Mouse (Mus musculus) activated CD4-positive, CD25-positive, alpha-beta regulatory T cell, adult 4 months (primary cell): Measurements from ENCODE around the gene Smndc1. TPM values are rescaled to one million over a fixed set of nuclear protein-coding genes. Genes with fewer than 3 reads are reported as not detected.

Source experiments
- ATAC-seq: one replicate; pipeline ENCODE4 v1.8.0; 2017
- polyA plus RNA-seq, 2 experiments: library from polyadenylated mRNA; unstranded; fragments of 100-300 nt; shearing (Covaris generic); gene quantifications; one replicate each; pipeline ENCODE4 v1.2.1; 2017

Gene Smndc1
- polyA plus RNA-seq, 2 experiments from 2014 or later, result 35.9 TPM

DNA sequence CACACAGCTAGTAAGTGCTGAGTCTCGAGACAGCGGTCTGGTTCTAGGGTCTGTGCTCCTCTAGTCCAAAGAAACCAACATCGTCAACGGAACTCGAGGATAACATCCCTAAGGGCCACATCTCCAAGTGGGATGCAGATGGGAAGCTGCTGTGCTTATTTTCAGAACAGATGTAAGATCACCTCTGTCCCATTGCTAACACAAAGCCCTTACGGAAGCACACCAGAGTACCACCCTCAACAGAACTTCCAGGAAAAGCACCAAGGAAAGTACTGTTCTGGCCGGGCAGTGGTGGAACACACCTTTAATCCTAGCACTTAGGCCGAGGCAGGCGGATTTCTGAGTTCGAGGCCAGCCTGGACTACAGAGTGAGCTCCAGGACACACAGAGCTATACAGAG, 12.0 kb downstream of the Smndc1 start:
- no peak for ATAC-seq

GRCm38 (mm10) chr19:53377652-53378051, 12.7 kb downstream of the Smndc1 start:
- no peak for ATAC-seq

- no peak for ATAC-seq
Observed at GRCm38 (mm10) chr19:53375816-53376215, 14.6 kb downstream of the Smndc1 start.

DNA sequence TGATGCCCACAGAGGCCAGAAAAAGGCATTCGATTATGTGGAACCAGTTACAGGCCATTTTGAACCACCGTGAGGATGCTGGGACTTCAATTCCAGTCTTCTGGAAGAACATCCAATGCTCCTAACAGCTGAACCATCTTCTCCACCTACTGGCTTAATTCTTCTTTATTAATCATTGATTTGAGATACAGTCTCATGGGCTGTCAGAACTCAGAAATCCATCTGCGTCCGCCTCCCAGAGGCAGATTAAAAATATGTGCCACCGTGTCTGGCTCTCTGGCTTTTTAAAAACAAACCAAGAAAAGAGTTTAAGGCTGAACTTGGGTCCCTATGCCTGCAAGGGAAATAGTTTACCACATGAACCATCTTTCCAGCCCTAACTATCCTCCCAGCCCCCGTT, 15.1 kb downstream of the Smndc1 start:
- ATAC-seq, result no peak

GRCm38 (mm10) chr19:53373570-53373969, 16.8 kb downstream of the Smndc1 start:
- ATAC-seq, result no peak

GRCm38 (mm10) chr19:53371666-53372065, 18.7 kb downstream of the Smndc1 start, which contains the start of gene Gm10197:
TSS of gene Gm10197 (minus strand) at chr19:53371766.
- ATAC-seq, result no peak

GRCm38 (mm10) chr19:53370233-53370632, 20.1 kb downstream of the Smndc1 start:
- no peak for ATAC-seq

DNA sequence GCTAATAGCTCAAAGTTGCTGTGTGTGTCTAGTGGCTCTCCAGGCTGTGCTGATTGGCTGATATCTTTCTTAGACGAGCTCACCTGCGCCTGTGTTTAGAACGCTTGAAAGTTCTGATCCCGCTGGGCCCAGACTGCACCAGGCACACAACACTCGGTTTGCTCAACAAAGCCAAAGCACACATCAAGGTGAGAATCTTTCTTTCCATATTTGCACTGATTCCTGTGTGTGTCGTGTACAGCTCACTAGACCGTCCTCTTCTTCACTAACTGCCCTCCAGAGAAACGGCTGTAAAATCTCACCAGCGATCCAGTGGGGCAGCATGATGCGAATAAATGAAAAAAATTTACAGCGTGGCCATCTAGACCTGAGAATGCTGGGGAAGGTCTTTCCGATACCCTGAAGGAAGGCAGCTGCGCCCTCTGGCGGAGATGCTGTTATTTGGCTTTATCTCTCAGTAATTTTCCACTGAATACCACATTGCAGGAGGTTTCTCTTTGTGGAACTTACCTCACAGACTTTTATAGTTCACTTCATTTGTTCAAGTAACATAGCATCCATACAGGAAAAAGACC, 20.8 kb downstream of the Smndc1 start:
- peak; percentile 52 for ATAC-seq

GRCm38 (mm10) chr19:53366881-53367280, 23.5 kb downstream of the Smndc1 start:
- no peak for ATAC-seq

- no peak for ATAC-seq
Observed at GRCm38 (mm10) chr19:53366057-53366775, 24.2 kb downstream of the Smndc1 start.

GRCm38 (mm10) chr19:53364963-53365362, 25.4 kb downstream of the Smndc1 start:
- ATAC-seq, result no peak

DNA sequence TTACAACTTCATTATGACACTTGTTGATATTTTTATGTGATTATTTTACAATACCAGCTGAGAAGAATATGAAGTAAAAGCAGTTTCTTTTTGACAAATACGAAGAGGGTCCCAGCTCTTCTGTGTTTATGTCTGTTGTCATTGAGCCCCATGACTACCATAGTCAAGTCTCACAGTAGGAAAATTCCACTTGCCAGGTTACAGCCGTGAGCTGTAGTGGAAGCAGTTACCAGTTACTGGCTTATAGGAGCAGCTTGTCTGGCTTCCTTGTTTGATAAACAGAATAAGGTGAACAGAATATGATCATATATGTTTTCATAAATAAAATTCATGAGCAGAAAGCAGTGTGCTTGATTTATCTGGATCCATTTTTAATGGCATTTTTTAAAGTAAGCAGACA, 25.8 kb downstream of the Smndc1 start:
- no peak for ATAC-seq

DNA sequence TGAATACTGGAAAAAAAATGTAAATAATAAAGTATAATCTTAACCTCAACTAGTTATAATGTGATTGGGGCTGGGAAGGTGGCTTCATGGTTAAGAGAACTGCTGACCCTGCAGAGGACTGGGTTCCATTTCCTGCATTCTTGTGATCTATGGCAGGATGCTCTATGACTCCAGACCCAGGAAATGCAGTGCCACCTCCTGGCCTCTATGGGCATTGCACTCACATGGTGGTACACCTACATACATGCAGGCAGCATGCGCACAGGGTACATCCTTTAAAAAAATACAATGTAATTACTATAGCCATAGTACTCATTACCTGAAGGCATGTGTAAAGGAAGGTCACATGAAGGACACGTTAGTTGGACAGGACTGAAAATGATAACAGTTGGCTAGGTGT, 27.4 kb downstream of the Smndc1 start:
- ATAC-seq, result no peak

GRCm38 (mm10) chr19:53360265-53360958, 30.0 kb downstream of the Smndc1 start:
- ATAC-seq, result no peak

- ATAC-seq, result no peak
Observed at GRCm38 (mm10) chr19:53359160-53360033, 31.0 kb downstream of the Smndc1 start.

DNA sequence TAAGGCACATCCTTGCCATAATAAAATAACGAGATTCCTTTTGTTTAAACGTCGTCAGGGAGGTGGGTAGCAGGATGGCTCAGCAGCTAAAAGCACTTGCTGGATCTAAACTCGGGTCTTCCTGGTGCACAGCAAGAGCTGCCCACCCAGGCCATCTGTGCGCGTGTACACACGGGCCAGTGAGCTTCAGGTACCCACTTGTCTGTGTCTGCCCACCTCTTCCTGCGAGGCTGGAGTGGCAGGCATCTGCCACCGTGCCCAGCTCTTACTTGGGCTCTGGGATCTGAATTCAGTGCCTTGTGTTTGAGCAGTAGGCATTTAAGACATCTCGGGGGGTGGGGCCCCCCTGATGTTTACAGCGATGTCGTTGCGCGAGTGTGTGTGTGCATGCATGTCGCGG, 35.3 kb downstream of the Smndc1 start:
- no peak for ATAC-seq

DNA sequence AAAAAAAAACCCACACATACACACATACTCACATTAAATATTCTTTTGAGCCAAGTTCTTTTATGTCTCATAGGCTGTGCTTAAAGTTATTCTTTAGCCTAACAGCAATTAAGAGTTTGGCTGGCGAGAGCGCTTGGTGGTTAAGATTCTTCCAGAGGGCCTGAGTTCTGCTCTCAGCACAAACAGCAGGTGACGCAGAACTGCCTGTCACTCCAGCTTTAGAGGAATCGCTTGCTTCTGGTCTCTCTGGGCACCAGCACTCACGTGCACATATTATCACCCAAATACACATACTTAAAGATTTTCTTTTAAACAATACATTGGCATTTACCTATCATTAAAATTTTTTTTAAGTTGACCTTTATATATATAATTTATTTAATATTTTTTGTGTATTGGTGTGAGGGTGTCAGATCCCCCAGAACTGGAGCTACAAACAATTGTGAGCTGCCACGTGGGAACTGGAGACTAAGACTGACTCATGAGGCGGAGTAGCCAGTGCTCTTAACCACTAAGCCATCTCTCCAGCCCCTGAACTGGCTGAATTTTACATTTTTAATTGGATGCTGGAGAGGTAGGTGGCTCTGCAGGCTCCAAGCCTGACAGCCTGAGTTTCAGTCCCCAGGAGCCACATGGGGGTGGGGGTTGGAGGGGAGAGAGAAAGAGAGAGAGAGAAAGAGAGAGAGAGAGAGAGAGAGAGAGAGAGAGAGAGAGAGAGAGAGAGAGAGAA, 35.9 kb downstream of the Smndc1 start:
- ATAC-seq, result no peak

GRCm38 (mm10) chr19:53353864-53354263, 36.5 kb downstream of the Smndc1 start:
- ATAC-seq, result no peak

DNA sequence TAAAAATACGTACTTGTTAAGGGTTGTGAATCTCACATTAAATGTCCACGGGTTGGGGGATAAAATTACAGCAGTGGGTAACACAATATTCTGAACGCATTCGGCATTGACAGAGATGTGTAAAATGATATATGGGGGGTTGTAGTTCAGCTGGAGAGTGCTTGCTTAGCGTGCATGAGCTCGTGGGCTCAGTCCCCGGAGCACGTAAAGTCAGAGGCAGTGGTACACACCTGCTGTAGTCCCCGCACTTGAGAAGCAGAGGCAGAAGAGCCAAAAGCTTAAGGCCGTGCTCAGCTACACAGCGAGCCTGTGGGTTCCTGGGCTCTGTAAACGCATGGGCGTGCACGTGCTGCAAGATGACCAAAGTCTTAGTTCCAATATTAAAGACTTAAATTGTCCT, 44.6 kb downstream of the Smndc1 start:
- ATAC-seq, result no peak

- ATAC-seq, result no peak
Observed at GRCm38 (mm10) chr19:53344062-53344461, 46.3 kb downstream of the Smndc1 start.

DNA sequence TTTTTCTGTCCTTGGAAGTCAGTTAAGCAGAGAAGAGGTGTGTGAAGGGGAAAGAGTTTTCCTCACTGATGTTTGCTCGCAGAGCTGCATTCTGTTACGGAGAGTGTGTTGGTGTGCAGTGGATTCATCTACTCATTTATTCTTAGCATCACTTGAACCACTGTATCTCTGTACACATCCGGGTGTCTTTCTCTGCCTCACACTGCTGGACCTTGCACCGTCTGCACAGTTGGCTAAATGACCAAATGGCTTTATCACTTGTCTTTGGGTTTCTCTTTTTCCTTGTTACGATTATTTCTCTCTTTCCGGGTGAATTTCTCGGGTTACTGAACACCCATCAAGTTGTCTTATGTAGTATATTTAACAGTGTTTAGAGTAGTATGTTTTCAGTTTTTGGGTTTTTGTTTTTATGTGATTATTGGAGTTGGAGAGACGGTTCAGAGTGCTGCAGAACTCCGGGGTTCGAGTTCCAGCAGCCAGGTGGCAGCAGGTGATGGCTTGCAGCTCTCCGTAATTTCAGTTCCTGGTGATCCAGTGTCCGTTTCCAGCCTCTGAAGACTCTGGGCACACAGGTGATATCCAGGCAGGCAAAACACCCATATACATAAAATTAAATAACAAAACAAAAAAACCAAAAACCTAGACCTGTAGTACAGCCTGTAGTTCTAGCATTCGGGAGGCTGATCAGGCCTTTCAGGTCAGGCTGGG, 47.0 kb downstream of the Smndc1 start:
- ATAC-seq, result no peak

- ATAC-seq, result no peak
Observed at GRCm38 (mm10) chr19:53340423-53340822, 50.0 kb downstream of the Smndc1 start.
